13 mouse cellular contexts compared by ENCODE assay signal in the genomic region with DNA sequence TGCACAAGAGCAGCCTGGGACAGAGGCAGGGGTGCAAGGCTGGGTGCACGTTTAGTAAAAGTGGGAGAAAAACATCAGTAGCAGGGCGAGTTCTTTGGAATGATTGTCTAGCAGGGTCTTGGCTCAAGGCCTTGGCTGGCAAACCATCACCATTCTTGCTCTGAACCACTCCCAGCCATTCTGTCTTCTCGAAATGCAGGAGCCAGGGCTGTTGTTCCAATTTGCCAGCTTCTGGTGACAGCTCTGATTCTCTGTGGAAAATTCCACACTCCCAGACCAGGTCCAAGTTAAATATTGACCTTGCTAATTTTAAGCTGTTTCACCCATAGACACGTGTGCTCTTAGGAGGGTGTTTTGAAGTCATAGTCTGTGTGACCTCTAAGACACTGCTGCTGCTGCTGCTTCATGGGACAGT.
DNase-seq lines count a peak whose midpoint lies in the region; ATAC-seq and TF ChIP-seq lines count a peak whose summit lies in the region.
"Had no signal": no experiment of that assay in that cellular context is flagged by ENCODE, and none has a peak within 500 bp of the region (broad histone marks: within the 10 kb centered on the region; RNA-seq: fewer than 3 reads in every experiment).

No protein-coding gene starts in this region.

- no peak overlapping the region; the same call in 1 of the 2 replicates for H3K27ac ChIP-seq in kidney, postnatal 0 days
- H3K27ac ChIP-seq: hindbrain, postnatal 0 days; stomach, embryonic 15.5 days had no signal

- peak; percentile 52 to 65 for DNase-seq in cerebellum, postnatal 10 days
- no peak for DNase-seq in cerebellum, adult 9-11 months
- peak; percentile 11 to 25 for DNase-seq in heart, postnatal 36 days
- no peak for DNase-seq in heart, postnatal 4 days
- DNase-seq in Patski (ENCODE audit: low read depth, low spot score) = no peak
- peak; percentile 24 for DNase-seq in kidney, postnatal 0 days (ENCODE audit: low spot score)
- DNase-seq in yolk sac, embryonic 10.5 days (ENCODE audit: low spot score) = no peak
- DNase-seq: midbrain, embryonic 14.5 days; right cerebral cortex, adult 18-20 months; spleen, adult 18-20 months had no signal

- no peak overlapping the region for H3K4me2 ChIP-seq in kidney, postnatal 0 days (ENCODE audit: low read length)
- H3K4me2 ChIP-seq: stomach, embryonic 15.5 days had no signal

- no peak overlapping the region for H3K9ac ChIP-seq in kidney, postnatal 0 days (ENCODE audit: low read depth, low read length)
- H3K9ac ChIP-seq: stomach, embryonic 15.5 days had no signal

- TF ChIP-seq CTCF in Patski (IDR thresholded peaks at IDR 0.05) = no peak
- no peak for TF ChIP-seq CTCF in kidney, postnatal 0 days (IDR thresholded peaks at IDR 0.05; ENCODE audit: low read depth)

- intact Hi-C loops in heart, postnatal 36 days (cut with DNase I) = no loop called here

- H3K9me3 ChIP-seq in kidney, postnatal 0 days (replicated peaks; ENCODE audit: low read length) = no peaks in the 10 kb centered on the region
- H3K9me3 ChIP-seq: stomach, embryonic 15.5 days had no signal

- H3K36me3 ChIP-seq in kidney, postnatal 0 days (ENCODE audit: insufficient read depth, low read length) = no peaks in the 10 kb centered on the region
- H3K36me3 ChIP-seq: stomach, embryonic 15.5 days had no signal

- no peaks in the 10 kb centered on the region for H3K27me3 ChIP-seq in Patski
- H3K27me3 ChIP-seq in kidney, postnatal 0 days (ENCODE audit: insufficient read depth, low read length) = no peaks in the 10 kb centered on the region
- H3K27me3 ChIP-seq: stomach, embryonic 15.5 days had no signal

- 37% methylated on average over 4 of the region's 4 CpGs for WGBS in kidney, postnatal 0 days

- POLR2A ChIA-PET in Patski (lab: Charles Lee) = no interaction called here

- no peak overlapping the region for H3K4me3 ChIP-seq in kidney, postnatal 0 days (replicated peaks; ENCODE audit: low read depth, low read length)
- H3K4me3 ChIP-seq: stomach, embryonic 15.5 days had no signal

- CTCF ChIA-PET in Patski (lab: Charles Lee) = no interaction called here

- H3K4me1 ChIP-seq in kidney, postnatal 0 days (replicated peaks; ENCODE audit: insufficient read depth, low read length) = no peaks in the 10 kb centered on the region
- H3K4me1 ChIP-seq: stomach, embryonic 15.5 days had no signal

- in situ Hi-C loops in Patski (cut with MboI; ENCODE audit: low pct_unique_long_range_greater_than_20kb) = no loop called here

- peak; percentile 36 for ATAC-seq in Patski
- ATAC-seq in kidney, postnatal 0 days (replicated peaks; ENCODE audit: low FRiP score, low read depth) = peak; percentile 51; the same call in 1 of the 2 replicates
- ATAC-seq: forebrain, embryonic 16.5 days; hindbrain, postnatal 0 days had no signal

Comparison
In these comparisons a context has a peak if more than half of its experiments do, and no peak if none do; other contexts are left out.
1. DNase-seq: peak in cerebellum, postnatal 10 days (2 of 2), heart, postnatal 36 days (2 of 2) and kidney, postnatal 0 days (single experiment); none in cerebellum, adult 9-11 months (single experiment), heart, postnatal 4 days (single experiment), Patski (single experiment) and yolk sac, embryonic 10.5 days (single experiment).